Mouse (Mus musculus) CD4-positive naive resting alpha-beta T cell, adult 76 days (primary cell): ENCODE data around the gene Olfr1306. TPM values are rescaled to one million over a fixed set of nuclear protein-coding genes. Genes with fewer than 3 reads are reported as not detected.

ENCODE experiments used
- total RNA-seq: library from RNA; stranded (reverse); gene quantifications from one replicate; pipeline ENCODE4 v1.2.4, GENCODE M21; 2023

Gene Olfr1306
- total RNA-seq: not detected

DNA sequence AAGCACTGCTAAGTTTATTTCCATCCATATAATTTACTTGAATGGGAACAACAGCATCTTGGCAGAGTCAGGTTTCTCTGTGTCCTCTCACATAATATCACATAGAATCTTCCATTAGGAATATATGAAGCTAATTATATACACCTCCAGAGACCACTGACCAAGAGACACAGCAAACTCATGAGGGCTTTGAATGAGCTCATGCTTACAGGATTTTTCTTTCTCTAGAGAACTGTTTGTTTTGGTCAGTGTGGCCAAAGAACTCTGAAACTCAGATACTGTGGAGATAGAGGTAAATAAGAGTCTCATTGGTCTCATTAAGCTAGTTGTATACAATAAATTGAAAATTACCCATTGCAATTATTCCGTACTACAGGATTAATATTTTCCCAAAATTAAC, at the start of gene Olfr1306:
Gene Olfr1306, minus strand, starts transcription at position 101 of the 400 bp plus-strand sequence.

DNA sequence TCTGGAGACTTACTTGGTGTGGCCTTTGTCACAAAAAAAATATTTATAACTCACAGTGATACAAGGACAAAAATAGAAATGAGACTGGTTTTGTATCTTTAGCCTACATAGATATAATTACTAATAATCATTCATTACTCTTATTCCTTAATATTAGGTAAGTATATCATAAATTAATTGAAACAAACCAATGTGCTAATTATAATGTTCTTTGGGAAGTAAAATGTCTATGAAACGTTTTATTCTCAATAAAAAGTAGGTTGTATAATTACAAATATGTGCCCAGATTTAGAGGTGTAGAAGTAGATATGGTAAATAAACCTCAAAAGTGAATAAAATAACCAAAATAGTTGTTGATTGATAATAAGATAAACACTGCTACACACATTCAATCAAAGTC, 48.8 kb upstream of the Olfr1306 start, which contains the start of gene Olfr1308:
Gene Olfr1308, minus strand, starts transcription at position 101 of the 400 bp plus-strand sequence.

DNA sequence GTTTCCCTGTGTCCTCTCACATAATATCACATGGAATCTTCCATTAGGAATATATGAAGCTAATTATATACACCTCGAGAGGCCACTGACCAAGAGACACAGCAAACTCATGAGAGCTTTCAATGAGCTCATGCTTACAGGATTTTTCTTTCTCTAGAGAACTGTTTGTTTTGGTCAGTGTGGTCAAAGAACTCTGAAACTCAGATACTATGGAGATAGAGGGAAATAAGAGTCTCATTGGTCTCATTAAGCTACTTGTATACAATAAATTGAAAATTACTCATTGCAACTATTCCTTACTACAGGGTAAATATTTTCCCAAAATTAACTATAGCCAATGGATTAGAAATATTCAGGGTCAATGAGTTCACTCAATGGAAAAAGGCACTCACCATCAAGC, 33.3 kb upstream of the Olfr1306 start, which contains the start of gene Olfr1307:
Gene Olfr1307, minus strand, starts transcription at position 101 of the 400 bp plus-strand sequence.

DNA sequence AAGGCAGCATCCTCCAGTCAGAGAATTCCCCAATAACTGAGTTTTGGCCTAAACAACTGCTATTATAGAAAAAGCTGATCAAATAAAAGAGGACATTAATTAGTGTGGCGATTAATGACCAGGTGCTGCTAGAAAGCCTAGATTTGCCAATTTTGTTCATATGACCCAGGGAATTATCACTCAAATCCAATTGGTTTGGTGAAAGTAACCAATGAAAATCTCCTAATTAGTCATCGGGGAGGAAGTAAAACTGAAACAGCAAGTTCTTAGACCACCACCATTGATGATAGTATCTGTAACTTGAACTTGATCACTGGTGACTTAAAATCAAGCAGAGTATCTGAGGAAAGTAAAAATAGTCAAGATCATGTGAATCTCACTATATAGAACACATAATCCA, 39.0 kb downstream of the Olfr1306 start, which contains the start of gene Olfr1305:
Gene Olfr1305, minus strand, starts transcription at position 101 of the 400 bp plus-strand sequence.

Other genes starting within 250 kb of the Olfr1306 start
- not detected for gene Olfr1301, start 165.3 kb downstream of the Olfr1306 start, total RNA-seq
- not detected for gene Olfr1302, start 138.8 kb downstream of the Olfr1306 start, total RNA-seq
- not detected for gene Olfr1303, start 95.9 kb downstream of the Olfr1306 start, total RNA-seq
- gene Olfr1305, start 39.1 kb downstream of the Olfr1306 start, total RNA-seq: not detected
- 0.12 TPM for gene Olfr1307, start 33.2 kb upstream of the Olfr1306 start, total RNA-seq
- gene Olfr1308, start 48.7 kb upstream of the Olfr1306 start, total RNA-seq: not detected
- not detected for gene Olfr1309, start 74.0 kb upstream of the Olfr1306 start, total RNA-seq
- gene Olfr1310, start 96.4 kb upstream of the Olfr1306 start, total RNA-seq: not detected
- gene Olfr1311, start 108.1 kb upstream of the Olfr1306 start, total RNA-seq: not detected
- not detected for gene Olfr1312, start 134.0 kb upstream of the Olfr1306 start, total RNA-seq
- gene Olfr1313, start 161.6 kb upstream of the Olfr1306 start, total RNA-seq: not detected
- gene Olfr1314, start 180.5 kb upstream of the Olfr1306 start, total RNA-seq: not detected
- gene Olfr1315-ps1, start 199.2 kb upstream of the Olfr1306 start, total RNA-seq: not detected
- not detected for gene Olfr1316, start 218.7 kb upstream of the Olfr1306 start, total RNA-seq
- not detected for gene Olfr1317, start 224.1 kb upstream of the Olfr1306 start, total RNA-seq
- not detected for gene Olfr1318, start 237.9 kb upstream of the Olfr1306 start, total RNA-seq